Mouse (Mus musculus): ENCODE measurements at regions not wholly inside any gene's neighbourhood (a gene's known extent, or its start where the extent isn't known, plus 50 kb on each side); places are given as distances from the start of the nearest gene placed in this dataset.
A peak's percentile ranks its signal among the peaks of the same experiment; 100 is the strongest.

DNA sequence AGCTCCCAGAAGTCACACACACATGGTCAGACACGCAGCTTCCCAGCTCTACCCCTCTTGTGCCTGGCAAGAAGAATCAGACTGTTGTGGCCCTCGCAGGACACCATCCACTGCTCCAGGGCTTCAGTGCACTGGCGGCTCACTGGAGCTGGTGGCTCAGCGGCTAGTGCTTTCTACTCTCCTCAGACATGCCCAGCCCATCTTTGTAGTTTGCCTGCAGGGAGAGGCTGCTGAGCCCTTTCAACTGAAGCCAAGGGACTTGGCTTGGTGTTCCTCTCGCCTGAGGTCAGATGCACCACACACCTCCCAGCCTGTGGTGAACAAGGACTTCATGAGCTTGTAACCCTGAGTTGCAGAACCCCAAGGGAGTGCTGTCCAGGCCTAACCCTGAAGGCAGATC, 249.8 kb downstream of the Tle3 start:
- DNase-seq: peak; percentile 26 to 40

DNA sequence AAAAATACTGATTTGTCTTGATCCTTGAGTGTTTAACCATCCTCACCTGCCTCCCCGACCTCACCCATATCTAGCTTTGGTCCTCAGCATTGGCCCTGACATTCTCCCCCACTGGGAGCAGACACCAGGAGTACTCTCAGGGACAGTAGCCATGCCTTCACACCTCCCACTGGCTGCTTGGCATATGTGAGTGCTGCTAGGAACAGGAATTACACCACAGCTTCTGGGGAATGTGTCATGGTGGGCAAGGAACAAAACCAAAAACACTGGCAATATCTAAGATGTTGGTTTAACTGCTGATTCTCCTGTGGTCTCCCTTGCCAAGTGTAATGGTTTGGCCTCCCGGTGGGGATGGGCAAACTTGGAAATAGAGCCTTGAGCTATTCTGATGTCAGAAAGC, 248.6 kb downstream of the Tle3 start:
- DNase-seq: peak; percentile 32

GRCm38 (mm10) chr9:61620105-61620504, 247.9 kb downstream of the Tle3 start:
- DNase-seq: no peak

GRCm38 (mm10) chr9:61618510-61619249, 246.5 kb downstream of the Tle3 start:
- no peak for DNase-seq

- DNase-seq: no peak
Observed at GRCm38 (mm10) chr9:61617979-61618378, 245.8 kb downstream of the Tle3 start.

DNA sequence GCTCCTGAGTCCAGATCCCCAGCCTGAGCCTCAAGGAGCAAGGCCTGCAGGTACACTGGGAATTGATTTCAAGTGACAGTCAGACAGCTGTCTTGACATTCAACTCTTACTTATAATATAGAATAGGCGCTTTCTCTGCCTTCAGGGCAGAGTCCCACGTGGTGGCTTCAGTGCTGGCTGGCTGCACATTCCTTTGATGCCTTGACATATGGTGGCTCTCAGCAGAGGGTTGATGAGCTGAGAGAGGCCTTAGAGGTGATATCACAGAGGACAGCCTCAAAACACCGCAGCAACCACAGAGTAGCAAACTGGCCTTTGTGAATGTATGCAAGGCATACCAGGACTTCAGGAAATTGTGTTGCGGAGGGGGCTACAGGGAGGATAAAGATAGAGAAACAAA, 243.4 kb downstream of the Tle3 start:
- peak; percentile 51 to 57 for DNase-seq

- no peak for DNase-seq
Observed at GRCm38 (mm10) chr9:61607576-61607975, 235.4 kb downstream of the Tle3 start.

DNA sequence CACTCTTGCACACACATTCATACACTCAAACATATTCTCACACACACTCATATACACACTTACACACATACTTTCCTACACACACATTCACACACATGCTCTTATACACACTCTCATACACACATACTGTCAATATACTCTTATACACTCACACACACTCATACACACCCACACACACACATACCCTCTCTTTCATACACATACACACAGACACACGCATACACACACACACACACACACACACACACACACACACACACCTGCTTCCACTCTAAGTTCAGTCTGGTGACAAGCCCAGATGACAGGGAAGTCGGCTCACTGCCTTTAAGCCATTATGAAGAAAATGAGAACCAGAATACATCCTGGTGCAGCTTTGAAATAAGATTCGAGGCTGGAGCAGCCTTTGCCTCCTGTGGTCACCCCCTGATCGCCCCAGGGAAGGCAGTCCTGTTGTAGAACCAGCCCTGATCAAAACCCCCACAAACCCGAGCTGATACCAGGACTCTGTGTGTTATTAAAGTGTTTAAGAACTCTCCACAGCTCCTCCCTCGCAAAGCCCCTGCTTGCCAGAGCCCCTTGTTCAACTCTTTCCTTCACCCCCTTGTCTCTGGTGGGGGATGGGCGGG, 230.3 kb downstream of the Tle3 start:
- no peak for DNase-seq

GRCm38 (mm10) chr9:61601911-61602310, 229.7 kb downstream of the Tle3 start:
- no peak for DNase-seq

DNA sequence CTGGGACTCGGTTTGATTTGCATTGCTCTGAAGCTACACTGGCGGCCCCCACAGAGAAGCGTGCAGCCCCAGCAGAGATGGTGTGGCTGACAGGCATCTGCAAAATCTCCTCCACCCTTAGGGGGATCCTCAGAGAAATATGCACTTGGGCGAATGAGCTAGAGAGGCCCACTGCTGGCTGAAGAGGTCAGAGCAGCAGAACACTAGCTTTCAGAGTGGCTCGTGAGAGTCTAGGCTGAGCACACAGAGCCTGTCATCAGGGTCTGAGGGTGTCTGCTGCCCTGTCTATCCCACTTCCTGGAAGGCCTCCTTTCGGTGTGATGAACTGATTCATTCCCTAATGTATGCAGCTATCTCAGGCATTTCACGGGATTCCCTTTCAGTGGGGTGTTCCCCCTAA, 225.1 kb downstream of the Tle3 start:
- DNase-seq: no peak

GRCm38 (mm10) chr9:61596410-61597108, 224.4 kb downstream of the Tle3 start:
- no peak for DNase-seq

DNA sequence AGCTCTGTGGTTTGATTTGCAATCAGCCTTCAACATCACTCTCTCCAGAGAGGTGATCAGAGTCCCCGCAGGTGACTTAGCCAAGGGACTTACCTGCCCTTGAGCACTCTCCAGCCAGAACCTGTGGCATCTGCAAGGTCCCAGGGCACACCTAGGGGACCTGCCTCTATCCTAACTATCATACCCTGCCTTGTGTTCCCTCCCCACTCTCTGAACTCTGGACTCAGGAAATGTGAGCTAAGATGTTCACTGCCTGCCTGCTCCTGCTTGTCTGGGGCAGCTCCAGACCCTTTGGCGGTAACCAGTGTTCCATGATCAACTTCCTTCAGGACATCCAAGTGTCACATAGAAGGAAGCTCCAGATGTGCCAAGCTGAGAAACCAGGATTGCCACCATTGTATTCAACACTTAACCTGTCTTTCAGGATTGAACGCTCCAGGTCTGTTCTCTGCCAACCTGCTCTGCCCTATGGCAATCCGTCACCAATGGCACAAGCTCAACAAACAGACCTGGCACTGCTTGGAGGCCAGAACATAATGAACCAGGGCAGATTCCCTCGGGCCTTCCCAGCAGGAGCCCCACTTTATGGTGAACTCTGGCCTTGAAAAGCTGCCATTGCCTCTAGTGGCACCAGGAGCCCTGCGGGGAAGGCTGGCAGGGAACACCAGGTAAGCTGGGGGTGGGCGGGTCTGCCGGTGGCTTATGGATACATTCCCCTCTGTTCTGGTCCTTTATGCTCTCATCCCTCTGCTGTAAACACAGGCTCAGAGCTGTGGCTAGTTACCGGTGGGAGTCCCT, 223.2 kb downstream of the Tle3 start:
- peak; percentile 54 to 57 for DNase-seq

DNA sequence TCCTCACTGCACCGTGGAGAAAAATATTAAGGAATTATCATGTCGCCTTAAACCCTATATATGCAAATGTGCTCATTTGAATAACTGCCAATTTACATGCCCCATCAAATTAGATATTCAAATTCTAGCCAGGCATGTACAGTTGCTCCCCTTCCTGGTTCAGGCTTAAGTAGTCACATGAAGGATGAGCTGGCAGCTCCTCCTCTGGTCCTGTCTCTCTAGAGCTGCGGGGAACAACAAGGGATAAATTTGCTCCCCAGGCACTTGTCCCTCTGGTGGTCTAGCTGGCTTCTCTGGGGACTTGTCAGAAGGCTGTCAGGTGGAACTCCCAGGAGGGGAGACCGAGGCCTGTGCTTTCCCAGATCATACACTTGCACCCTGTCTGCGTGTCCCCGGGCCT, 221.8 kb downstream of the Tle3 start:
- DNase-seq: no peak

DNA sequence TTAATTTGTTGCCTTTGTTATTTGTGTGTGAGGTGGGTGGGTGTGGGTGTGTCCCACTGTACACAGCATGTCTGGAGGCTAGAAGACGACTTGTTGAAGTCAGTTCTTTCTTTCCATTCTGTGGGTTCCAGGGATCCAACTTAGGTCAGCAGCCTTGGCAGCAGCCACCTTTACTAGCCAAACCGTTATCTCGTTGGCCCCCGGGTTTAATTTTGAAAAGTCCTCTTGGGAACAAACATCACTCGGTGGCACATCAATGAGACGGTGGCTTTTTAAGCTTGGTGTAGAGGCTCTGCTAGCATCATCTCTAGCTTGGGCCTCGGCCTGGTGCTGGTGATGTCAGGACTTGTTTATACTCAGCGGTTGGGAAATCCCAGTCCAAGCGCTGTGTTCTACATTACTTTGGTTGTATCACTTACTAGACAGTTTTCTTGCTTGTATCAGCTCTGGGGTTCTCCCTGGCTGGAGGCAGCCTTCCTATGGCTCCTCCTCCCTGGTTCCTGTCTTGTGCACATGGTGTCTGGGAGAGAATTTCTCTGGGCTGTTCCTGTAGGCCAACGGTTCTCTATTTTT, 217.6 kb downstream of the Tle3 start:
- no peak for DNase-seq

- peak; percentile 37 to 45 for DNase-seq
Observed at GRCm38 (mm10) chr9:61583281-61584072, 211.3 kb downstream of the Tle3 start.

- DNase-seq: no peak
Observed at GRCm38 (mm10) chr9:61581046-61581445, 208.9 kb downstream of the Tle3 start.

DNA sequence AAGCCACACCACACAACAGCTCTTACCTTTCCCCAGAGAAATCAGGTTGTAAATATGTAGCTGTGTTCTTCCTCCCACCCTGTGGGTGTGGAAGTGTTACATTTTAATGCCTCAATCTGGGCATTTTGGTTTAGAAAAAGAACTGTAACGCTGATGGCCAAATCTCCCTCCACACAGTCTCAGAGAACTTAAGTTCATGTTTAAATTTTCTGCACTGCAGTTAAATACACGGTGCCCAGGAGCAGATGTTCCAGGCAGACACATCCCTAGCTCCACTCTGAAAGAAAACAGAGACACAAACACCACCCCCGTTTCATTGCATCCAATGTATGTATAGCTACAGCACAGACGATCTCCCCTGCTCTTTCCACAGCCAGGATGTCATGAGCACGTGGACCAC, 206.1 kb downstream of the Tle3 start:
- no peak for DNase-seq

- DNase-seq: peak; percentile 42 to 67
Observed at GRCm38 (mm10) chr9:61573634-61574359, 201.6 kb downstream of the Tle3 start.

GRCm38 (mm10) chr9:61563017-61563416, 190.9 kb downstream of the Tle3 start:
- no peak for DNase-seq

DNA sequence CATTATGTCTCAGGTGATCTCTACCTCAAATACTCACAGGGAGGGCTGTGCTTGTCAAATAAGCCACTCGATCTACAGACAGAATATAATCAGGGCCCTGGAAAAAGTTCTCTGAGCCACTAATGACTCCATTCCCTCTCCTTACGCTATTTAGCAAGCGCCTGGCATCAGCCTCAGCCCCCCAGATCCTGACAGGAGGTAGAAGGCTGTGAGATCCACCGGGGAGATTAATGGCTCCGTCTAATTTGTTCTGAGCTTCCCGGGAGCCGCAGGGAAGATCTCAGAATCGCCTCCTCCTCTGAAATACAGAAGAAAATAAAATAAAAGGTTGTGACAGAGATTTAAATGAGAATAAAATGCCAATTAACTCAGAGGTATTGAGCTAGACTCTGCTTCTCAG, 189.4 kb downstream of the Tle3 start:
- no peak for DNase-seq

GRCm38 (mm10) chr9:61558621-61559020, 186.5 kb downstream of the Tle3 start:
- peak; percentile 63 to 79 for DNase-seq

Data from cerebellum, postnatal 10 days (tissue).